Mouse (Mus musculus): ENCODE results near the gene G0s2.

DNA sequence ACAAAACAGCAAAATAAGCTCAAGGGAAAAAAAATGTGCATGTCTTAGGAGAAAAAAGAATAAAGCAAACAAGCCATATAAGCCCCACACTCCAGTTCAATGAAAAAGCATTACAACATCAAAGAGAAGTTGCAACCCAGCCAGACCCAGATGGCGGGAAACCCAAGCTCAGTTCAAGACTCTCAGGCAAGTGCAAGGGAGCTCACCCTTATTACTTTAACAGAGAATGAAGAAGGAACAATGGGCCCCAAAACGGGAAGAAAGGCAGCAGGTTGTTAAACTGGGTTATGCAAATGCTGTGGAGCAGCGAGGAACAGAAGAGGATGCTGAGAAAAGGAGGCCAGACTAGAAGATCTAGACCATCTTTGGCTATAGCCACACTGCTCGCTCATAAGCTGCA, 30.2 kb downstream of the G0s2 start:
- TF ChIP-seq CTCF (IDR thresholded peaks at IDR 0.05) (no peak), EP300 (IDR thresholded peaks at IDR 0.05) (no peak)
